8 mouse cellular contexts compared by ENCODE assay signal in genomic region chr19:7234537-7235221, GRCm38 (mm10). TPM values are rescaled to one million over a fixed set of nuclear protein-coding genes. Genes with fewer than 3 reads are reported as not detected.
DNase-seq lines count a peak whose midpoint lies in the region; ATAC-seq lines count a peak whose summit lies in the region.

No protein-coding gene starts in this region.

- H3K27ac ChIP-seq in heart, embryonic 15.5 days, result no peak overlapping the region
- no peak overlapping the region for H3K27ac ChIP-seq in liver, embryonic 13.5 days
- H3K27ac ChIP-seq in neural tube, embryonic 12.5 days, result no peak overlapping the region
- H3K27ac ChIP-seq in stomach, embryonic 16.5 days (ENCODE audit: low read length), result no peak overlapping the region

- no peaks in the 10 kb centered on the region for H3K9me3 ChIP-seq in heart, embryonic 15.5 days (replicated peaks)
- no peaks in the 10 kb centered on the region for H3K9me3 ChIP-seq in liver, embryonic 13.5 days (replicated peaks)
- no peaks in the 10 kb centered on the region for H3K9me3 ChIP-seq in neural tube, embryonic 12.5 days
- H3K9me3 ChIP-seq in stomach, embryonic 16.5 days (replicated peaks; ENCODE audit: control insufficient read depth, low read length), result no peaks in the 10 kb centered on the region

- WGBS in heart, embryonic 15.5 days, result 58% methylated on average over 8 of the region's 8 CpGs
- 57% methylated on average over 8 of the region's 8 CpGs for WGBS in liver, embryonic 13.5 days (ENCODE audit: insufficient replicate concordance)
- 66% methylated on average over 8 of the region's 8 CpGs for WGBS in neural tube, embryonic 12.5 days
- 55% methylated on average over 8 of the region's 8 CpGs for WGBS in stomach, embryonic 16.5 days

- H3K36me3 ChIP-seq in heart, embryonic 15.5 days, result peaks cover 52% of the 10 kb centered on the region
- peaks cover 80% of the 10 kb centered on the region for H3K36me3 ChIP-seq in liver, embryonic 13.5 days
- peaks cover 51% of the 10 kb centered on the region for H3K36me3 ChIP-seq in neural tube, embryonic 12.5 days
- peaks cover 10% of the 10 kb centered on the region for H3K36me3 ChIP-seq in stomach, embryonic 16.5 days (ENCODE audit: control insufficient read depth, insufficient read depth, low read length)

- ATAC-seq in erythroblast, adult 5-6 weeks (replicated peaks; ENCODE audit: low FRiP score, poor library complexity, severe bottlenecking), result peak; percentile 73
- ATAC-seq in heart, embryonic 15.5 days (replicated peaks; ENCODE audit: insufficient number of reproducible peaks, insufficient read depth, low FRiP score, low read depth), result peak; percentile 78; the same call in 1 of the 2 replicates
- ATAC-seq in liver, embryonic 13.5 days (ENCODE audit: low read depth), result peak; percentile 70
- peak; percentile 79 for ATAC-seq in neural tube, embryonic 12.5 days (ENCODE audit: low FRiP score, low read depth)
- peak; percentile 86 for ATAC-seq in stomach, embryonic 16.5 days (ENCODE audit: insufficient read depth, low FRiP score)

- H3K4me2 ChIP-seq in heart, embryonic 15.5 days, result no peak overlapping the region
- H3K4me2 ChIP-seq in liver, embryonic 13.5 days, result no peak overlapping the region
- no peak overlapping the region for H3K4me2 ChIP-seq in neural tube, embryonic 12.5 days (replicated peaks)
- no peak overlapping the region for H3K4me2 ChIP-seq in stomach, embryonic 16.5 days (ENCODE audit: low read depth, low read length)

- H3K9ac ChIP-seq in heart, embryonic 15.5 days, result no peak overlapping the region
- H3K9ac ChIP-seq in liver, embryonic 13.5 days, result no peak overlapping the region
- no peak overlapping the region for H3K9ac ChIP-seq in neural tube, embryonic 12.5 days
- H3K9ac ChIP-seq in stomach, embryonic 16.5 days (ENCODE audit: low read length), result no peak overlapping the region

- H3K4me3 ChIP-seq in heart, embryonic 15.5 days, result no peak overlapping the region
- no peak overlapping the region for H3K4me3 ChIP-seq in liver, embryonic 13.5 days (replicated peaks)
- H3K4me3 ChIP-seq in neural tube, embryonic 12.5 days, result no peak overlapping the region
- no peak overlapping the region for H3K4me3 ChIP-seq in stomach, embryonic 16.5 days (replicated peaks; ENCODE audit: low read length)

- H3K27me3 ChIP-seq in heart, embryonic 15.5 days, result no peaks in the 10 kb centered on the region
- no peaks in the 10 kb centered on the region for H3K27me3 ChIP-seq in liver, embryonic 13.5 days
- no peaks in the 10 kb centered on the region for H3K27me3 ChIP-seq in neural tube, embryonic 12.5 days (replicated peaks)
- no peaks in the 10 kb centered on the region for H3K27me3 ChIP-seq in stomach, embryonic 16.5 days (ENCODE audit: control insufficient read depth, insufficient read depth, low read length)

- peaks cover 15% of the 10 kb centered on the region for H3K4me1 ChIP-seq in heart, embryonic 15.5 days (replicated peaks)
- H3K4me1 ChIP-seq in liver, embryonic 13.5 days (replicated peaks), result peaks cover 38% of the 10 kb centered on the region
- H3K4me1 ChIP-seq in neural tube, embryonic 12.5 days, result peaks cover 8% of the 10 kb centered on the region
- H3K4me1 ChIP-seq in stomach, embryonic 16.5 days (ENCODE audit: control insufficient read depth, insufficient read depth, low read length), result peaks cover 1% of the 10 kb centered on the region

- peak; percentile 80 for DNase-seq in CD4-positive helper T cell, adult 2 months (ENCODE audit: low read depth, low spot score)
- peak; percentile 94 for DNase-seq in brain, adult 2 months (ENCODE audit: low read depth, low spot score)
- peak; percentile 82 for DNase-seq in kidney, postnatal 14 days
- DNase-seq in liver, embryonic 13.5 days, result peak; percentile 42

RNA-seq across cellular contexts. Expression of gene Naa40, which starts 6.3 kb away (rescaled TPM):
- 12.5 and 20.1 TPM in 2 replicates for total RNA-seq in erythroblast, adult 5-6 weeks (2015; ENCODE audit: low replicate concordance)
- 14.5 and 15.1 TPM in 2 replicates for total RNA-seq in erythroblast, adult 5-6 weeks (2017; ENCODE audit: low replicate concordance)
- 48.2 and 56.2 TPM in 2 replicates for polyA plus RNA-seq in heart, embryonic 15.5 days (2015; fragmentation: Nextera tagmentation; extraction: Ambion mirVana)
- 28.8 and 36.9 TPM in 2 replicates for polyA plus RNA-seq in liver, embryonic 13.5 days (2015; fragmentation: Nextera tagmentation; extraction: Ambion mirVana)
- polyA plus RNA-seq in neural tube, embryonic 12.5 days (2016; fragmentation: Nextera tagmentation; extraction: Ambion mirVana), result 74.0 and 76.0 TPM in 2 replicates
- 46.9 and 50.4 TPM in 2 replicates for polyA plus RNA-seq in stomach, embryonic 16.5 days (2015; fragmentation: Nextera tagmentation; extraction: Ambion mirVana)

RNA-seq across cellular contexts. Expression of gene Cox8a, which starts 17.3 kb away (rescaled TPM):
- total RNA-seq in erythroblast, adult 5-6 weeks (2015; ENCODE audit: low replicate concordance), result 177 and 188 TPM in 2 replicates
- 51.3 and 166 TPM in 2 replicates for total RNA-seq in erythroblast, adult 5-6 weeks (2017; ENCODE audit: low replicate concordance)
- 1,507 and 2,028 TPM in 2 replicates for polyA plus RNA-seq in heart, embryonic 15.5 days (2015; fragmentation: Nextera tagmentation; extraction: Ambion mirVana)
- 734 and 757 TPM in 2 replicates for polyA plus RNA-seq in liver, embryonic 13.5 days (2015; fragmentation: Nextera tagmentation; extraction: Ambion mirVana)
- polyA plus RNA-seq in neural tube, embryonic 12.5 days (2016; fragmentation: Nextera tagmentation; extraction: Ambion mirVana), result 822 and 941 TPM in 2 replicates
- 986 and 1,009 TPM in 2 replicates for polyA plus RNA-seq in stomach, embryonic 16.5 days (2015; fragmentation: Nextera tagmentation; extraction: Ambion mirVana)

RNA-seq across cellular contexts. Expression of gene Otub1, which starts 28.6 kb away (rescaled TPM):
- total RNA-seq in erythroblast, adult 5-6 weeks (2015; ENCODE audit: low replicate concordance), result 17.3 TPM in 2 replicates
- total RNA-seq in erythroblast, adult 5-6 weeks (2017; ENCODE audit: low replicate concordance), result 15.5 and 23.1 TPM in 2 replicates
- 122 and 135 TPM in 2 replicates for polyA plus RNA-seq in heart, embryonic 15.5 days (2015; fragmentation: Nextera tagmentation; extraction: Ambion mirVana)
- polyA plus RNA-seq in liver, embryonic 13.5 days (2015; fragmentation: Nextera tagmentation; extraction: Ambion mirVana), result 68.9 and 69.3 TPM in 2 replicates
- 244 and 249 TPM in 2 replicates for polyA plus RNA-seq in neural tube, embryonic 12.5 days (2016; fragmentation: Nextera tagmentation; extraction: Ambion mirVana)
- polyA plus RNA-seq in stomach, embryonic 16.5 days (2015; fragmentation: Nextera tagmentation; extraction: Ambion mirVana), result 157 and 169 TPM in 2 replicates

RNA-seq across cellular contexts. Expression of gene Rcor2, which starts 32.4 kb away (rescaled TPM):
- not detected in 2 replicates for total RNA-seq in erythroblast, adult 5-6 weeks (2015; ENCODE audit: low replicate concordance)
- 0.17 TPM in 1 of 2 replicates, not detected in the other for total RNA-seq in erythroblast, adult 5-6 weeks (2017; ENCODE audit: low replicate concordance)
- polyA plus RNA-seq in heart, embryonic 15.5 days (2015; fragmentation: Nextera tagmentation; extraction: Ambion mirVana), result 13.1 and 16.9 TPM in 2 replicates
- polyA plus RNA-seq in liver, embryonic 13.5 days (2015; fragmentation: Nextera tagmentation; extraction: Ambion mirVana), result 1.4 and 1.8 TPM in 2 replicates
- 75.5 and 84.8 TPM in 2 replicates for polyA plus RNA-seq in neural tube, embryonic 12.5 days (2016; fragmentation: Nextera tagmentation; extraction: Ambion mirVana)
- 5.4 and 9.7 TPM in 2 replicates for polyA plus RNA-seq in stomach, embryonic 16.5 days (2015; fragmentation: Nextera tagmentation; extraction: Ambion mirVana)

Comparison
In these comparisons a context has a peak if more than half of its experiments do, and no peak if none do; other contexts are left out.
1. DNase-seq: peak in every context shown above with its lines; median percentile 94 in brain, adult 2 months; 82 in kidney, postnatal 14 days; 80 in CD4-positive helper T cell, adult 2 months; 42 in liver, embryonic 13.5 days.